Mouse (Mus musculus) CH12F3 (cell line): ENCODE measurements at regions not wholly inside any gene's neighbourhood (a gene's known extent, or its start where the extent isn't known, plus 50 kb on each side); places are given as distances from the start of the nearest gene placed in this dataset.

Experiments used
- in situ Hi-C: fragments of 300-500 bp; cut with MboI; formaldehyde crosslinking; loops from 2 replicates; pipeline ENCODE4 v1.14.3; 2020; ENCODE audit warnings: low sequenced_read_pairs

DNA sequence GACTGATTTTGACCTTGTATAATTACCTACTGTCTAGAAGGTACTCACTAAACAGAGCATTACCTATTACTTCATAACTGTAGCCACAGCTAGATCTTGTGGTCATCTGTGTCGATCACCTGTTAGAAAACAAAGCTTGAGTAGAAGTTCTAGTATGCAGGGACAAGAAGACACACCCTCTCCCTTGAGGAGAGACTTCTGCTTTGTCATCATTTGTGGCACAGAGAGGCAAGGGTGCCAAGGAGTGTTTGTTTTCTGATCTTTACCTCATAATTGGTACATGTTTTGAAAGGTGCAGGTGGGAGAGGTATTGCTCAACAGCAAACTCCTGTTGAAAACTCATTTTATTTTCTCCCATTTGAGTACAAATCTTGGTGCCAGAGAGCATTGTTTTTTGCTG lies 217.0 kb downstream of the Klf5 start:
- in situ Hi-C loops: no loop called here

DNA sequence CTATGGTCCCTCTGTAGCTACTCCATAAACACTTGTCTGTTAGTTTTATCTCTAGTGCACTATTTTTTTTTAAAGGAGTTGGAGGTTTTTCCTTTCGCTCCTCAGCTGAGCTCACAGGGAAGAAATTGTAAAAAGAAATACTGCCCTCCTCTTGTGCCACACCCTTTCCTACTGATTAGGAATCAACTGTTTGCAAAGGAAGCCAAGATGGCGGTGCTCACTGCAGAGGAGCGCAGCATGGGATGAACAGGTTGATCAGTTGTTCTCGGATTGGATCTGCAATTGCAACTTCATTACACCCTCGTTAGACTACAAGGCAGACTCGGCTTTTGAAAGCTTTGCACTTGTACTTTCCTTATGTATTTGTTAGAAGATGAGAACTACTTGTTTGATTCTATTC lies 218.2 kb downstream of the Klf5 start:
- in situ Hi-C loops: no loop called here

DNA sequence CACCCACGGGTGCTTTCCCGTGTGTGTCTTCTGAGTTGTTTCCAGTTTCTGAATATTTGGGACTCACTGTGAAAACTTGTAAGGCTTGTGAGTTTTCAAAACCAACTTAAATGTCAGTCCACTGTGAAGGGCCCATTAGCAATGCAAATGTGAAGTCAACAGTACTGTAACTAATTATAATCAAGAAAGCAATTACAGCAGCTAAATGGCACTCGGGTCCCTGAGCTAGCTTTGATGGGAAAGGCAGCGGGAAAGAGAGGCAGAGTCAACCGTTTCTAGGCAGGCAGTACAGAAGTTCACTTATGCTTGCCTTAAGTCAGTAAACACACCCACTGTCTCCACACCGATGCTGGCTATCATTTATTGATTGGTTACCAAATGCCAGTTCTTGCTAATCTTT lies 221.9 kb downstream of the Klf5 start:
- in situ Hi-C loops: no loop called here

DNA sequence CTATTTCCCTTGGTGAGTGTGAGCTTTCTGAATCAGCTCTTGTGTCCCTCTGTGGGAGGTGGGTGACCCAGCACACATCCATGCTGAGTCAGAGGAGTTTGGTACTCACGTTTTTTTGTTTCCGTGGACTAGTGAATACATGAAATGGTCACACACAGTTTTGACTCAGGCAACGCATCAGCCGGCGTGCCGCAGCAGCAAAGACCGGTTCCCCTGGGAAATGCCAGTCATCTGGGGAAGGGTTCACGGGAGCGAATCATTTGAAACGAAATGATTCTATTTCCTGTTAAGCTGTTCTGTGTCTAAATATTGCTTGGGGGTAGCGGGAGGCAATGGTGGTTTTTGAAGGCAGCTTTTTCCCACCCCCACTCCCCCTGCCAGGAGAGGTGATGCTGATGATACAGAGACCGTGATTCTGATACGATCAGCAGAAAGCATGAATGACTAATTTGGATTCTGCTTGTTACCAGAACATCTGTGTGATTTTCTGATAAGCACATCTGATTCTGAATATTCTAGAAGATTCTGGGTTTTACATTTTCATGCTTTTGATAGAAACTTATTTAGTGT lies 223.5 kb downstream of the Klf5 start:
- in situ Hi-C loops: no loop called here

DNA sequence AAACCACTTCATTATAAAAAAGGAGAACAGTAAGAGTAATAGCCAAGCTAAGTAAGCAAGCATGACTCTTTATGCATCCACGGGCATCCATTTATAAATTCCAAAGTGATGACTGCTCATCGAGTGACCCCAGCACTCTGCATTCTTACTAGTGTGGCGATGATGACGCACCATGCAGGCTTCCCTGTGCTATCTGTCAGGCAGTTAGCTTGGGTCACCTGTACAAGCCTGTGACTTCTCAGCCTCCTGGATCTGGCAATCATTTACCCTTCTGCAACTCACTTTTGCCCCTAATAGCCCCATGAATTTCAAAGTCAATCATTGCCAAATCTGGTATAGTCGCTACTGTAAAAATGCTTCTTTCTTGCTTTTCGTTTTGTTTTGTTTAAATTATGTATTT lies 237.3 kb downstream of the Klf5 start:
- in situ Hi-C loops: no loop called here

DNA sequence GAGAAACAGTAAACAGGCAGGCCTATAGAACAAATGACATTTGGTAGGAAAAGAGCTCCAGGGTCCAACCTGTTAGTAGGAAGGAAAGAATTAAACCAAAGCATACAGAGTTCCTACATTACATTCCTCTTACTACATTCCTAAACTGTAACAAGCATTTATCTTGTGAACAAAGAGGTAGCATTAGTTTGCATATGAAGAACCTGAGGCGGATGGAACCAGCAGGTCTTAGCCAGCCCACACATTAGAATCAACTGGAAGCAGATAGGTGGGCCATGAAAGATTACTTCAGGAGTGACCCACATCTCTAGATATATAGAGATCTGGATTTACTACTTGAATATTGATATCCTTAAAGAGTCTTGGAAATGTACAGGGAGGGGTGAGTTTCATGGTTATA lies 238.8 kb downstream of the Klf5 start:
- in situ Hi-C loops: no loop called here

DNA sequence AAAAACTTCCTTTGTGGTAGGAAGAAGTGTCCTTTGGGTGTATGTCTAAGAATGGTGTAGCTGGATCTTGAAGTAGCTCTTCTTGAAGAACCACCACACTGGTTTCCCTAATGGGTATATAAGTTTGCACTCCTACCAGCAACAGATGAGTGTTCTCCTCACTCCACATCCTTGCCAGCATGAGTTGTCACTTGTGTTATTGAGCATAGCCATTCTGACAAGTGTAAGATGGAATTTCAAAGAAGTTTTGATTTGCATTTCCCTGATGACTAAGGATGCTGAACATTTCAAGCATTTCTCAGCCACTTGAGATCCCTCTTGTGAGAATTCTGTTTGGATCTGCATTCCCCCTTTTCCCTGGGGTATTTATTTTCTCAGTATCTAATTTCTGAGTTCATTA lies 243.2 kb downstream of the Klf5 start:
- in situ Hi-C loops: no loop called here

DNA sequence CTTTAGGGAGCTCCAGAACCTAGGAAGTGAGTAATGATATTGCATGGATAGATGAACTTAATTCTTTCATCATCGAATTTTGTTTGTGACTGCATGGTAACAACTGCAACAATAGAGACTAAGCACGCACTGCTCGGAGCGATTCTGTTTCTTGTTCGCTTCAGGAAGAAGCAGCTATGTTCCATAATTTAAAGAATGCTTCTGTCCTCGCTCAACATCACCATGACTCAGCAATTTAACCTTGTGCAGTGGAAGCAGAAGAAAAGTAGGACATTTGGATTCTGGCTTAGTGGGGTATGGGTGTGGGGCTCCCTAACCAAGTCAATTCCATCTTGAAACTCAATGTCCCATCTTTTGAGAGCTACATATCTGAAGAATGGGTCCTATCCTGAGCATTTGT lies 249.4 kb downstream of the Klf5 start:
- in situ Hi-C loops: no loop called here

DNA sequence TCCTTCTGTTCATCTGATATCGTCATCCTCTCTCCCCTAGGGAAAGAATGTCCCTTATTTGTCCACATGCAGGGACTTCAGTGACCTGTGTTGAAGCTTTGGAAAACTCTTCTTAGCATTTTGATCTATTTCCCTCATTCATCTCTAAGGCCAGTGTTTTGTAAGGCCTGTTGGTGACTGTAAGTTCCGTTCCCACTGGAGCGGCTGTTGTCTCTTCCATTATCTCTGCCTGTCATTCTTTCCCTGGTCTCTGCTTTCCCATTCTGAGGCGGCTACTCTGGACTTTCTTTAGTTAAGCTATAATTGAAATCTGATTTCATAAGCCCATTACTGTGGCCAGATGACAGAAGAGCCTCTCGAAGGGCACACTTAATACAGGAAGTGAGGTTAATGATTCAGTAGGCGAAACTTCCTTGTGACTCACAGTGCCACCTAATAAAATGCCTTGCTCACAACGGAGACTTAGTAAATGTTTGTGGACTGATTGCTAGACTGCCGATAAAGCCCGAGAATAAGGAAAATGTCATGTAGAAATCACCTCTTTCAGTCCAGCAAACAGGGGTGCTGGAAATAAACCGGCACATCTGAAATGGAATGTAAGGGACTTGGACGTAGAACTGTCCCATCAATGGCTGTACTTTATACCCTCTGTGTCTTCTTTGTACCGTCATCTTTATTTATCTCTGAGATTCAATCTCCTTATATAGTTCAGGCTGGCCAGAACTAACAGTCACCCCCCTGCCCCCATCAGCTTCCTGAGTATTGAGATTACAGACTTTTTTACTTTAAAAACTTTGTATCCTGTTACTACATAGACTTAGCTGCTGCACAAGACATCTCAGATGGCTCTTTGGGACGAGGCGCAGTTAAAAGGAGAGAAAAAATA lies 250.1 kb downstream of the Klf5 start:
- in situ Hi-C loops: no loop called here

DNA sequence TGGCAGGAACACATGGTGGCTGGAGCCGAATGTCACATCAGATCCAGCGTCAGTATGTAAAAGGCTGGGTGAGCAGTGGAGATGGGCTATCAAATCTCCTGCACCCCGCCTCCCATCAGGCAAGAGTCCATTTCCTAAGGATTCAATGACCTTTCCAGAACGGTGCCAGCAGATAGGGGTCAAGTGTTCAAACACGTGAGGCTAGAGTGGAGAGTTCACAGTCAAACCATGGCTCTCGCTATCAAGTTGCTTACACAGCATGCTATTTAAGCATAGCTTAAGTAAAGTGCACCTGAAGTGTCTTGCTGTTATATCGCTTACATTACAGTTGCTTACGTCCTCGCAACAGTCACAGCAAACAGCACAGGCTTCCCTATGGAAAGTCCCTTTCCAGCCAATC lies 265.5 kb downstream of the Klf5 start:
- in situ Hi-C loops: no loop called here

DNA sequence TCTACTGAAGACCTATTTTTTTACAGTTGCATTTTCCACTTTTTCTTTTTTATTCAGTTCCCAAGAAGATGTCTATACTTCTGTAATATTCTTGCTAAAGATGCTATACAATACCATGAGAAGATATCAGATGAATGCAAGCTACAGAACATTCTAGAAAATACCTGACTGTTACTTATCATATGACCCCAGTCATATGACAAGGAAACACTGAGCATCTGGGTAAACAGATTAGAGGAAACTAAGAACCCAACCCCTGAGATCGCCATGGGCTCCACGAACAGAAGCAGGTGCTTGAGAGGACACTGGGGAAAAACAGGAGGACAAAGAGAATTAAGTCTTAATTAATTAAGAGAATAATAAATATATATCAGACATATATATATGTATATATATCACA lies 275.7 kb downstream of the Klf5 start:
- in situ Hi-C loops: no loop called here

DNA sequence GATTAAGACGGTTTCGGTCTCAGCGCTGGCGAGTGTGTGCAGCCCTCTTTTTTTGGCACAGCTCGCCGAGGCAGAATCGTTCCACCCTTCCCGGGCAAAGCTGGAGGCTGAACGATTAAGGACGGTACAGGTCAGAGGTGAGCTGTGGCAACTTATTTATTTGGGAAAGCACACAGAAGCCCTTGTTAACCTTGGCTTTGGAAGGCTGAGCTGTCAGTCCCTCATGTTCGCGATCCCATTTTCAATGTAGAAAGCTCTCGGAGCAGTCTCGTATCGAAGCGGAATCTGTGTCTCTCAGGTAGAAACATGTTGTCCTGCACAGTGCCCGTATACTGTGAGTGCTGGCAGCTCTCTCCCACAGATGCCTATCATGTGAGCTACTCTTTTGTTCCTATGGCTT lies 280.2 kb downstream of the Klf5 start:
- in situ Hi-C loops: no loop called here

DNA sequence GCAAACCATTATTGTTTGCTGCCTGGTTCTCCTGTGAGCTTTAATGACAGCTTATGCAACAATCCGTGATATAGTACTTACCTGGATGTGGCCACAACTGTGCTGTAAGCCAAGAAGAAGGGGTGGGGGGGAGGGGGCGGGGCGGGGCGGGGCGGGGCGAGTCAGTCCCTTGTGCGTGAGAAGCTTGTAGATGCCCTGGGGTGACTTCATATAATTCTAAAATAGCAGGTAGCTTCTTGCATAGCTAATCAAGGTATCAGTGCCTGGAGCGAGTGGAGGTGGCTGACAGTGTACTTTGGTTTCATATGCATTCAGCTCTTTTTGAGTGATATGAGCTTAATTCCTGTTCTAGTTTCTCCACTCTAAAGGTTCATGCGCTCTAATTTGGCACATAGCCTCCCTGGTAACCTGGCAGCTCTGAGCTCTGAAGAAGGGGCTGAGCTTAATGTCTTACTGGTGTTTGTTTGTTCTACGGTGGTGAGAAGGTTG lies 280.8 kb downstream of the Klf5 start:
- in situ Hi-C loops: no loop called here

DNA sequence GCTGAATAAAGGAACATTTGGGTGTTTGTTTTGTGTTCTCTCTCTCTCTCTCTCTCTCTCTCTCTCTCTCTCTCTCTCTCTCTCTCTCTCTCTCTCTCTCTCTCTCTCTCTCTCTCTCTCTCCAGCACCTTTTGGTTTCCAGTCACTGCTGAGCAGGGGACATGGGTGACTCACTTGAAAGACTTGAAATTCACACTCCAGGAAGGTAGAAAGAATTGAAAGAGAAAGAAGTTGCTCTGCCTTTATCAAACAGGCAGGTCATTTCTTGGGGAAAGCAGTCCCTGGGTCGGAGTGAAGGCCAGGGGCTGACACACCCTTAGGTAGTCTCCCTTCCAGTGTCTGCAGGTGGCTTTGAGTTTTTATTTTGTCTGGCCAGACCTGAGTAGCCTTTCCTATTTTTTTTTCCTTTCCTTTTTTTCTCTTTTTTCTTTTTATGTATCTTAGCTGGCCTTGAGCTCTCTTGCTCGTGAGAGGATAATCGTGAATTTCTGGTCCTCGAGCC lies 281.3 kb downstream of the Klf5 start:
- in situ Hi-C loops: no loop called here

DNA sequence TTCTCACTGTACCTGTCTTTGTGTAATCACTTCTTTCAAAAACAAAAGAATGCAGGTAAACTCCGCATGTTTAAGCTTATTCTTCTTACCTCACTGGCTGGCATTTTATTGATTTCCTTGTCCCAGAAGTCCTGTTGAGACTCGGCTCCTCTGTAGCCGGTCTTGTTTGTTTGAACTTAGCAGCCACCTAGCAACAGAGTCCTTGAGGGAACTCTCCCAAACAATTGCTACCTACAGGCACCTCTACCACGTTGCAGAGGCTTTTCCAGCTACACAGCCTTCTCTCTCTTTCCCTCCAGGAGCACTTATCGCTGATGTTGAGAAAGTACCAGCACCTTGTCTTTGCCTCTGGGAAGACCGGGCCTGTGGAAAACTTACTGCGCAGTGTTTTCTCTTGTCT lies 285.7 kb downstream of the Klf5 start:
- in situ Hi-C loops: no loop called here

DNA sequence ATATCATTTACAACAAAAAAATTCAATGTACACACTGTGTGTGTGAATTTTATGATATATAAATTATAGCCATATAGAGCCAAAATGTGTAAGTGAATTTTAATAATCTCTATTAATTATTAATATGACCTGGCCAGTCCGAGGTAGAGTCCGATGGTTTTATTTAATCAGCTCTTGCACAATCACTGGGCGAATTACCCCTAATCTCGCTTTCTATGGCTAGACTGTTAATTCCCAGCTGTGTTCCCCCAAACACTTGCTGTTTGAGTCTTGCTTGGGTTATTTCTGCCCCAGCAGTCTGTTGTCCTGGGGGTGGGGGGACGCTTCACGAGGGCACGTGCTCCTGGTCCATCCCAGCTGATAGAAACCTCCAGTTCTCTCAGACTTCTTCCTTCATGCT lies 287.5 kb downstream of the Klf5 start:
- in situ Hi-C loops: no loop called here

DNA sequence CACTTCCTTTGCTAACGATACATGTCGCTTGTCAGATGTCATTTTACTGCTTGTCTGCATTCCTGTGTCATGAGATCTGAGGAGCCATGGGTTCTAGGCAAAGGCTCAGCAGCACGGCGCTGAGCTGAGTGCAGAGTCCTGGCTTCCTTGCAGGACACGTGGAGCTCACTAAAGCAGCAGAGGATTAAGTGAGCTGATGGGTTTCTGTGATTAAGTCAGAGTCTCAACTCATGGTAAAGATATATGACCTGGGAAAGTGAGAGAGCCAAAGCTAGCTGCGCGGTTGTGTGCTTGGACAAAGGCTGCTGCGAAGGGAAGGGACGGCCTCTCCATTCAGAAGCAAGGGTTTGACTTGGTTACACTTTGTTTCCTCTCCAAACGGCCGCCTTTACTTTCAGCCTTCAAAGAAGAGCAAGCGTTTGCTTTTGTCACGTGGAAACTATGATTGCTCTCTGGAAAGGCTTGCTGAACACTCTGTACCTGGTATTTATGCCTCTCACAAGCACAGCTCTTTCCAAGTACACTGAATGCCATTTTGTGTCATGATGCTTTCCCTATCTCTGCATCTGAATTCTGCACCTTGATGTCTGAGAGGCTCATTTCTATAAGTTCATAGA lies 292.5 kb downstream of the Klf5 start:
- in situ Hi-C loops: no loop called here

DNA sequence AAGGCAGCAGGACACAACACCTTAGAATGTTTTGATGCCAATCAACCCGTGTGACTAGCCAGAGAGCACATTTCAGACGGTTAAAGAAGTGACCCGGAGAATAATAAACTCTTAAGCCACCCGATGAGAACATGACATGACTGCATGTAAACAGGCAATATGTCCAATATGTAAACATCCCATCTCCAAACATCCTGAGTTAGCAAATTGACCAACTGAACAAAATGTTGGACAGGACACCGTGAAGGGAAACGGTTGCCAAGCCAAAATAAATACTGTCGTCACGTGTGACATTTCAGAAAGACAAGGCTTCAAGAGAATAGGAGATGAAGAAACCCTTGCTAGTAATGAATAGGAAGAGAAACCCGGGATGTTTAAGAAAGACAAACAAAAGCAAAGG lies 294.4 kb downstream of the Klf5 start:
- in situ Hi-C loops: no loop called here

DNA sequence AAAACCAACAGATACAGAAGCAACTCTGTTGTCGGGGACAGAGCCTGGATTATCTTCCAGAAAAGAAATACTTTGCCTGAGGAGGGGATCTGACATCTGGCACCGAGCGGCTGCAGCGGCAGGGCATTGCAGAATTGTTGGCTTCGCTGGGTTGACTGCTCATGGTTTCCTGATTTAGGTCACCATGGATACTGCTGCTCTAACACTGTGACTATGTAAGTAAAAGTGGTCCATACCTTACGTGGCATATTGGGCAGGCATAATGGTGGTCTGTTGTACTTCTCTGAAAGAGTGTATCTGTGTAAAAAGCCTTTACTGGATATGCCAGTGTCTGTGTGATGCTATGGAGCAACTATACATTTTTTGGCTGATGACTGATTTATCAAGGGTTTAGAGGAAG lies 295.4 kb downstream of the Klf5 start:
- in situ Hi-C loops: no loop called here

DNA sequence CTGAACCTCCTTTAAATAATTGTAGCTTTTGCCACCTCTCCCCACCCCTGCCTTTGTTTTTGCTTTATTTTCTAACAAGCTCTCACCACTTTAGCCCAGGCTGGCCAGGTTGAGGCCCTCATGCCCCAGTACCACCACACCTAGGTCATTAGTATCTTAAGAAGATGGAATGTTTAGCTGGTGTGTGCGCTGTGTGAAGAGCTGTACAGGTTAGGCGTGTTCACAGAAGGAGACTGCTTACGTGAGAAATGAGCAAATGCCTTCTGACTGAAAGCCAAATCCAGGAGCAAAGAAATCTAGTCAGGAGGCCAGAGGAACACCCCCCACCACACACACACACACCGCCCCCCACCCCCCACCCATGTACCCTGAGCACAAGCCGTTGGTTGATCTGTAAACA lies 303.4 kb downstream of the Klf5 start:
- in situ Hi-C loops: loop anchor here (25.0 kb wide), 1 partner anchor 465 kb away; no protein-coding TSS in a partner anchor

DNA sequence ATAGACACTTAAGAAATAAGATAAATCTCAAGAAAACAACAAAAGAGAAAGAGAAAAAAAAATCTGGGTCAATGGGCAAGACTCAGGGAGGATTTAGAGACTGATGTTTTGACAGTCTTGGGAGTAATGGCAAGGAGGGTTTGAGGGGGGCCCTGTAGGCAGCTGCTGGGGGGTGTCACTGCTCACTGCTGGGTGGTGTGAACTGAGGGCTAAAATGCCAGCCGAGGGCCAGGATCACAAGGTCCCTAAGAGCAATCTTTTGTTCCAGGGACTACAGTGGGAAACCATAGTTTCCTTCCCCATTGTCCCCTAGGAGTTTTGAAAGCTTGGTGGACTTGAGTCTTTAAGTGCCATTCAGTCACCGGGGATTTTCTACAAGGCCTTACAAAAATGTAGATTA lies 304.8 kb downstream of the Klf5 start:
- in situ Hi-C loops: loop anchor here (25.0 kb wide), 1 partner anchor 466 kb away; no protein-coding TSS in a partner anchor
